Mouse (Mus musculus) erythroblast, embryonic 14.5 days (primary cell): ENCODE measurements around the gene Psmd2.

Source experiments
- GATA1 ChIP-seq: IDR thresholded peaks from 2 replicates; pipeline ENCODE4 v1.6.1; 2012; ENCODE audit warnings: low read length, inconsistent platforms, mixed read lengths
- TAL1 ChIP-seq: IDR thresholded peaks from 3 replicates; pipeline ENCODE4 v1.6.1; 2012; ENCODE audit warnings: low read length, inconsistent platforms, mixed read lengths

- TF ChIP-seq GATA1: no peak
- no peak for TF ChIP-seq TAL1
These were observed 22.5 kb upstream of the Psmd2 start for GRCm38 (mm10) chr16:20628871-20629391.
